Mouse (Mus musculus) C2C12 (cell line): ENCODE measurements around the gene Fuca1.

ENCODE experiments used
- CTCF ChIP-seq: IDR thresholded peaks from one replicate; pipeline ENCODE4 v1.5.1; 2011; ENCODE audit not compliant: control insufficient read depth, insufficient read depth, insufficient read length
- MYOD1 ChIP-seq: IDR thresholded peaks from one replicate; pipeline ENCODE4 v1.6.1; 2011; ENCODE audit warnings: low read depth; ENCODE audit not compliant: control insufficient read depth, insufficient read length
- USF1 ChIP-seq: IDR thresholded peaks from one replicate; pipeline ENCODE4 v1.6.1; 2011; ENCODE audit warnings: low read depth, mild to moderate bottlenecking, control low read depth, moderate library complexity

DNA sequence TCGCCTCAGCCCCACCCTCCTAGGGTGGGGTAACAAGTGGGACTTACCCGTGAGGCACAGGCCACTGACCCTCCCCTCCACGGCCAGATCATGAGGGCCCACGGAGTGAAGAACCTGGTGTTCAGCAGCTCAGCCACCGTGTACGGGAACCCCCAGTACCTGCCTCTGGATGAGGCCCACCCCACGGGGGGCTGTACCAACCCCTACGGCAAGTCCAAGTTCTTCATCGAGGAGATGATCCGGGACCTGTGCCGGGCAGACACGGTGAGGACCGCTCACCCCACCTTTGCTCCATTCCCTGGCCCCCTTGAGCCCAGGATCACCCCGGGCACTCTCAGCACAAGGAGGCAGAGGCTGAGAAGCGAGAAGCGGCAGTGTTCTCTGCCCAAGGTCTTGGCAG lies 45.7 kb downstream of the Fuca1 start:
- TF ChIP-seq CTCF (no peak), USF1 (no peak), MYOD1 (no peak)
